Mouse (Mus musculus) heart, embryonic 14.5 days (tissue): ENCODE data around the gene Gm11437. TPM values are rescaled to one million over a fixed set of nuclear protein-coding genes. Genes with fewer than 3 reads are reported as not detected.

ENCODE experiments used
- ATAC-seq: fragments of 200-750 bp; cut with Nextera tagmentation; 2 replicates; pipeline ENCODE4 v1.8.0; 2017; ENCODE audit warnings: low read depth, moderate TSS enrichment; ENCODE audit not compliant: insufficient number of reproducible peaks, insufficient read depth, low FRiP score
- H3K27ac ChIP-seq, 2 experiments: fragments of 200-500 bp in 1 of 2; fragments of 300-500 bp in 1 of 2; sonication (generic) in 1 of 2; replicated peaks in 1 of 2; 2 replicates each; pipeline ENCODE4 v1.5.1; 2012 to 2014; ENCODE audit warnings: low read depth in 2 of 2, low read length in 2 of 2, control low read depth in 1 of 2, mild to moderate bottlenecking in 1 of 2, mixed read lengths in 1 of 2; ENCODE audit not compliant: control insufficient read depth in 1 of 2, insufficient read depth in 1 of 2
- H3K27me3 ChIP-seq: fragments of 300-500 bp; sonication (generic); 2 replicates; pipeline ENCODE4 v1.6.1; 2014; ENCODE audit warnings: mild to moderate bottlenecking, low read length, control low read depth; ENCODE audit not compliant: control insufficient read depth, insufficient read depth
- H3K36me3 ChIP-seq: fragments of 300-500 bp; sonication (generic); 2 replicates; pipeline ENCODE4 v1.6.1; 2014; ENCODE audit warnings: mild to moderate bottlenecking, control low read depth, low read length, mixed read lengths; ENCODE audit not compliant: control insufficient read depth, insufficient read depth
- H3K4me1 ChIP-seq, 2 experiments: fragments of 200-500 bp in 1 of 2; fragments of 300-500 bp in 1 of 2; sonication (generic) in 1 of 2; 2 replicates each; pipeline ENCODE4 v1.6.1; 2012 to 2014; ENCODE audit warnings: low read length in 2 of 2, control low read depth in 1 of 2, mixed read lengths in 1 of 2; ENCODE audit not compliant: control insufficient read depth in 2 of 2, insufficient read depth in 2 of 2
- H3K4me2 ChIP-seq: fragments of 300-500 bp; sonication (generic); 2 replicates; pipeline ENCODE4 v1.6.1; 2014; ENCODE audit warnings: mild to moderate bottlenecking, low read length
- H3K4me3 ChIP-seq, 2 experiments: fragments of 200-500 bp in 1 of 2; fragments of 300-500 bp in 1 of 2; sonication (generic) in 1 of 2; 2 replicates each; pipeline ENCODE4 v1.5.1; 2012 to 2014; ENCODE audit warnings: low read length in 2 of 2, mild to moderate bottlenecking in 2 of 2, control low read depth in 1 of 2, low read depth in 1 of 2, moderate library complexity in 1 of 2; ENCODE audit not compliant: control insufficient read depth in 1 of 2, insufficient read depth in 1 of 2
- H3K9ac ChIP-seq: fragments of 300-500 bp; sonication (generic); 2 replicates; pipeline ENCODE4 v1.6.1; 2014; ENCODE audit warnings: mild to moderate bottlenecking, low read length
- H3K9me3 ChIP-seq: fragments of 300-500 bp; sonication (generic); 2 replicates; pipeline ENCODE4 v1.6.1; 2016; ENCODE audit warnings: low read length, control low read depth; ENCODE audit not compliant: control insufficient read depth
- WGBS: fragments of 180-500 bp; shearing (Covaris S2); extraction: QIAGEN DNeasy Blood & Tissue Kit; methylation state at CpG from one replicate; pipeline ENCODE4 v1.1.7; 2014; 5-methylcytosine and 5-hydroxymethylcytosine counted together
- polyA plus RNA-seq: library from polyadenylated mRNA; unstranded; fragments of >200 nt; fragmentation: Nextera tagmentation; extraction: Ambion mirVana; gene quantifications from 2 replicates; pipeline ENCODE4 v1.2.1, GENCODE M21; 2014

The Gm11437 gene
- polyA plus RNA-seq: not detected in 2 replicates

DNA sequence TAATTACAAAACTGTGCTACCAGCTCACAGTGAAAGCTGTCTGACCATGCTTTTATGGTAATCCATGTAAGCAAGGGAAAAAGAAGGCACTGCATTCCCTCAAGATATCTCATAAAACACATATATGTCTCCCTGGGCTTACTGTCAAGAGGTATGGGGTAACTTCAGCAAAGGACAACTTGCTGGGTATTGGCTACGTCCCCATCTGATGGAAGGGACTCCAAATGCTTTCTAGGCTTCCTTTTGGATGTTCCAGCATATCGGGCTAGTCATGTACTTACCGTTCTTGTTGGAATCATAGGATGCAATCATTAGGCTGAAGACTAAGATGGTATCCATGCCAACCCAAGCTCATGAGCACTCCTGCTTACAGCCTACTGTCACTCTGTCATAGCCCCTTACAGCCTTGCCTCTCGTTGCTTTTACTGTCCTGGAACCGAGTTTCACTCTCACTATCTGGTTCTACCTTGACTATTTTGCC lies at the start of gene Gm11437:
Gene Gm11437, minus strand, starts transcription at position 431 of the 481 bp plus-strand sequence.
- H3K4me3 ChIP-seq: no peak within 1 kb of the TSS
- H3K4me1 ChIP-seq: peaks cover 0 to 2% of the 10 kb centered on the region in 2 experiments; a peak in 1 of 4 replicates
- WGBS: 75% methylated on average over 5 of the region's 5 CpGs

DNA sequence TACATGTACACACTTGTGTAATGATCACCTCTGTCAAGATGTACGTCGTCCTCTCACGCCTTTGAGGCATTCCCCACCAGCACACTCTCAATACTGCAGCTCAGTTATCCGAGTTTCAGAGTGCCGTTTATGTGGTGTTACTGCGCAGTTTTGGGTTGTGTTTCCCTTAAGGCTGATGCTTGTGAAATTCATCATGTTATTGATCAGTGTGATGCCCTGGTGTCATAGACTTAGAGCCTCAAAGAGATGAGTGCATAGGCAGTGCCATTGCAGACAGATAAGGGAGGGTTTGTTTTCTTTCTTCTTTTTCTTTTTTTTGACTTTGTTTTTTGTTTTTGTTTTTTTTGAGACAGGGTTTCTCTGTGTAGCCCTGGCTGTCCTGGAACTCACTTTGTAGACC lies 43.6 kb upstream of the Gm11437 start:
- no peak for ATAC-seq
- H3K9ac ChIP-seq: no peak overlapping the region

More for the DNA sequence above, at the start of gene Gm11437:
- Histone ChIP-seq H3K9me3 (no peaks in the 10 kb centered on the region), H3K27me3 (no peaks in the 10 kb centered on the region), H3K27ac (no peak within 1 kb of the TSS), H3K4me2 (no peak within 1 kb of the TSS), H3K9ac (no peak within 1 kb of the TSS), H3K36me3 (no peaks in the 10 kb centered on the region)
- ATAC-seq: no peak

DNA sequence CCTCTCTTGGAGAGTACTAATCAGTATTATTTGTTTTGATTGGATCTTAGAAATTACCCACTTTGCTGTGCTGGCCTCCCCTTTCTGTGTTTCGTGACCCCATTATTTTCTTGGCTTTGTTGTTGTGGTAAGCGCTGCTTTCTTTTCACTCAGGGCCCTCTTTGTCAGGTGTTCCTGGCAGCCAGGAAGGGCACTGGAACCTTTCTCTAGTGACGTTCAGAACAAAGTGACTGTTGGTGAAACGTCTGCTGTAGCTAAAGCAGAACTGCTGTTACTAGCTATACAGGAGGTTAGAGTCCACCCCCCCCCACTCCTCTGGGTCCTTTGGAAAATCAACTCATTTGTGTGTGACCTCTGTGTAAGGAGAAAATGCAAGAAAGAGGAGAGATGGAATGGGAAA lies 38.5 kb upstream of the Gm11437 start:
- Histone ChIP-seq H3K9ac (no peak overlapping the region), H3K4me3 (no peak overlapping the region), H3K27ac (no peak overlapping the region), H3K4me2 (no peak overlapping the region), H3K27me3 (no peaks in the 10 kb centered on the region), H3K36me3 (no peaks in the 10 kb centered on the region; the same call in 1 of the 2 replicates), H3K4me1 (no peaks in the 10 kb centered on the region), H3K9me3 (no peaks in the 10 kb centered on the region)
- 53% methylated on average over 4 of the region's 4 CpGs for WGBS
- no peak for ATAC-seq

More for the DNA sequence above, 43.6 kb upstream of the Gm11437 start:
- Histone ChIP-seq H3K27me3 (no peaks in the 10 kb centered on the region), H3K27ac (no peak overlapping the region), H3K9me3 (no peaks in the 10 kb centered on the region), H3K4me3 (no peak overlapping the region), H3K36me3 (no peaks in the 10 kb centered on the region), H3K4me1 (no peaks in the 10 kb centered on the region), H3K4me2 (no peak overlapping the region)
- 94% methylated on average over 6 of the region's 6 CpGs for WGBS

DNA sequence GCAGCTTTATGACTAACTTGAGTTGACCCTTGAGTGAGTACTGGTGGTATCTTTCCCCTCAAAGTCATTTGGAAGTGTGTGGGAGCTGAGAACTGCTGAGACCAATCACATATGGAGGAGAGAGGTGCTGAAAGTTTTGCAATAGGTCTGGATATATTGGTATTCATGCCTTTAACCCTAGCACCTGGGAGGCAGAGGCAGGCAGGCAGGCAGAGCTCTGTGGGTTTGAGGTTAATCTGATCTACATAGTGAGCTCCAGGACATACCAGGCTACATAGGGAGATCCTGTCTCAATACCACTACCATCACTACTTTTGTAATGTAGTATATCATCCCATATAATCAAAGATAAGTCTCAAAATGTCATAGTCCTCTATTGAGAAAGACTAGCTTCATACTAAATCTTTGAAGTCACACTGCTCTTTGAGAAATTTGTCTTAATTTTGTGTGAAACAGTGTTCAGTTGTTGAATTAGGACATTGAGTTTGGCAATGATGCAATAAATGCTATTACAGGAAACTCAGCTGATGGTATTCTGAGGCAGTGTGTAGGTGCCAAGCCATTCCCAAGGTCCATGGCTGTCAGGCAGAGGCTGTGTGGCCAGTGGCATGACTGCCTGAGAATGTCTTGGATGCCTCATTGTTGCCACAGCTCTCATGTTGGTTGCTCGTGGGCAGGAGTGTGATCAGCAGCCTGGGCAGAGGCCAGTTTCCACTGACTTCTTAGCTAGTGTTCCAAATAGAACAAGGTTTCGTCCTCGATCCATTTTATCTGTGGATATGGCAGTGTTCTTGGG lies 30.5 kb upstream of the Gm11437 start:
- no peaks in the 10 kb centered on the region for H3K9me3 ChIP-seq
- no peak overlapping the region for H3K4me3 ChIP-seq
- 88% methylated on average over 3 of the region's 3 CpGs for WGBS
- peaks cover 11% of the 10 kb centered on the region for H3K36me3 ChIP-seq
- no peak overlapping the region for H3K9ac ChIP-seq
- no peak overlapping the region for H3K27ac ChIP-seq
- no peaks in the 10 kb centered on the region for H3K4me1 ChIP-seq
- no peak overlapping the region for H3K4me2 ChIP-seq
- H3K27me3 ChIP-seq: no peaks in the 10 kb centered on the region
- no peak for ATAC-seq

DNA sequence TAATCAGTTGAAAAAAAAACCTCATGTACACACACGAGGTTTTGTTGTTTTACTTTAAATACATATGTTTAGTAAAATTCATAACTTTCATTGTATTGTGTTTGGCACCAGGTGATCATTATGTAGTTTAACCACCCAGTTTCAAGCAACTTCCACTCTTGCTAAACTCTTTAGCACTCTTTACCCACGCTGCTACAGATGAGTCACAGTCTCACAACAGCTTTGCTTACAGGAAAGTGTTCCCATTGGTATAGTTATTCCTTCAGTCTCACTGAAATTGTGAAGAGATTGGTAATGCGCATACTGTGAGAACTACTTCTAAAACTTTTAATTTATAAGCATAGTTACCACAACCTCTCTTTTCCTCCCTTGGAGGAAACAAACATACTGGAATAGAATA lies 27.5 kb upstream of the Gm11437 start:
- Histone ChIP-seq H3K27me3 (no peaks in the 10 kb centered on the region), H3K27ac (no peak overlapping the region), H3K4me2 (no peak overlapping the region), H3K36me3 (peaks cover 11% of the 10 kb centered on the region), H3K4me1 (no peaks in the 10 kb centered on the region), H3K9me3 (no peaks in the 10 kb centered on the region), H3K4me3 (no peak overlapping the region), H3K9ac (no peak overlapping the region)
- ATAC-seq: no peak
- WGBS: 86% methylated on average over 3 of the region's 3 CpGs

DNA sequence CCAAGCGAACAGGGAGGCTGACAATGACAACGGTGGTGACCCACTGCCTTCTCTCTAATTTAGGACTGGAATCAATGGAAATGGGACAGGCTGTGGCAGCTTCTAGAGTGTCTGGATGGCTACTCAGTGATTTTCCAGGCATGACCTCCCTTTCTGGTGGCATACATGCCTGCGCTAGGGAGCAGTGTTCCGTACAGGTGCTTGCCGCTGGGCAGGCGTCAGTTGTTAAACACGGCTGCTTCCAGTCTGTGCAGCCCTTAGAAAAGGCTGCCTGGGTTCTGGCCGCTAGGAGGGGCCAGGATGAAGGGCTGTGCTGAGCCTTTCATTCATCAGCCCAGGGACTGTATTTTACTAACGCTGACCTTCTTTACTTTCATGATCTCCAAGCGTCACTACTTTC lies 26.0 kb upstream of the Gm11437 start:
- H3K36me3 ChIP-seq: peaks cover 11% of the 10 kb centered on the region
- ATAC-seq: no peak
- WGBS: 73% methylated on average over 10 of the region's 10 CpGs
- no peak overlapping the region for H3K4me3 ChIP-seq
- H3K9ac ChIP-seq: no peak overlapping the region
- H3K27me3 ChIP-seq: no peaks in the 10 kb centered on the region
- H3K9me3 ChIP-seq: no peaks in the 10 kb centered on the region
- no peak overlapping the region for H3K4me2 ChIP-seq
- no peaks in the 10 kb centered on the region for H3K4me1 ChIP-seq
- H3K27ac ChIP-seq: no peak overlapping the region

DNA sequence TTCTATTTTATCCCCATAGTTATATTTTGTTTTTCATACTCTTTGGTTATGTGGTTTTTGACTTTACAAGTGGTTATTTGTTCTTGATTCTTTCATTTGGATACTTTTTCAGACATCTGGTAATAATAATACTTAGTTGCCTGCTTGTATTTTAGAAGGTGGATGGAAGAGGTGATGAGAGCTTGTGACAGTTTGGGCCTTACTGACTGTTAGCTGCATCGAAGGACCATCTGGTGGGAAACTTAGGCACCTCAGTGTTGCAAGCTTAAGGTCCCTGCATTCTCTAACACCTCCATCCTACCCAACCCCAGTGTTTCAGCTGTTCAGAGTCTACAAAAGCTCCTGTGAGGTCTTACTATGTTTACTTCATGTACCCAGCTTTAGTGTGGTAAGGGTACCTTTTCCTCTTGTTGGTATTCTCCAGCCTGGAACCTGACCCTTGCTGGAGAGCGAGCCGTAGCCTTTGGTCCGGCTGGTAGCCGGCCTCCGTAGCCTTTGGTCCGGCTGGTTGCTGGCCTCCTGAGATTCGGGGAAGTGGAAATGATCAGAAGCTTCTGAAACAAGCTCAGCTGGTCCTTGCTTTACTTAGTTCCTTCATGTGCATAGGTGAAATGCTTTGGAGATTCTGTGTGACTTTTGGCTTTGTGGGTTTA lies 23.4 kb upstream of the Gm11437 start:
- H3K4me1 ChIP-seq: no peaks in the 10 kb centered on the region
- no peak overlapping the region for H3K9ac ChIP-seq
- H3K4me2 ChIP-seq: no peak overlapping the region
- H3K27ac ChIP-seq: no peak overlapping the region
- no peaks in the 10 kb centered on the region for H3K9me3 ChIP-seq
- WGBS: 91% methylated on average over 8 of the region's 8 CpGs
- peaks cover 5% of the 10 kb centered on the region for H3K36me3 ChIP-seq
- H3K27me3 ChIP-seq: no peaks in the 10 kb centered on the region
- H3K4me3 ChIP-seq: no peak overlapping the region
- no peak for ATAC-seq
